Mouse (Mus musculus): ENCODE measurements around the gene Epb41l2.

- TF ChIP-seq CTCF (IDR thresholded peaks at IDR 0.05; ENCODE audit: low read depth) (no peak), EP300 (IDR thresholded peaks at IDR 0.05; ENCODE audit: low read depth) (no peak)
Measured at GRCm38 (mm10) chr10:25433524-25433923, 73.9 kb downstream of the Epb41l2 start.
